Mouse (Mus musculus): ENCODE measurements around the gene Plxnd1.

Gene Plxnd1

DNA sequence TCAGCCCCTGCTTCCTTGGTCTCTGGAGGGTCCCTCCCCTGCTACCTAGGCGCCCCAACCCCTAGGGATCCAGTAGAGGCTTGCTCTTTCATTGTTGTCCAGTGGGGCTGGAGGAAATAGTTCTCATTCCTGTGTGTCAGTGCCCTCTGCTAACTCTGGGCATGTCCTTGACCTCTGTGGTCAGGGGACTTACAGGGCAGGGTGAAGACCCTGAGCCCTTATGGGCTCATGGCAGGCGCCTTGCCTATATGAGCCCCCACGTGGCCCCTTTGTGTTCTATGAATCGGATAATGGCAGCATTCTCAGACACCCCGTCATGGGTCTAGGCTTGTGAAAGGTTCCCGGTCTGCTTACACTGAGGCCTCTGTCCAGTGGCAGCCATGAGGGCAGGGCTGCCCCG is 4.0 kb upstream of the Plxnd1 start:
- DNase-seq = no peak

DNA sequence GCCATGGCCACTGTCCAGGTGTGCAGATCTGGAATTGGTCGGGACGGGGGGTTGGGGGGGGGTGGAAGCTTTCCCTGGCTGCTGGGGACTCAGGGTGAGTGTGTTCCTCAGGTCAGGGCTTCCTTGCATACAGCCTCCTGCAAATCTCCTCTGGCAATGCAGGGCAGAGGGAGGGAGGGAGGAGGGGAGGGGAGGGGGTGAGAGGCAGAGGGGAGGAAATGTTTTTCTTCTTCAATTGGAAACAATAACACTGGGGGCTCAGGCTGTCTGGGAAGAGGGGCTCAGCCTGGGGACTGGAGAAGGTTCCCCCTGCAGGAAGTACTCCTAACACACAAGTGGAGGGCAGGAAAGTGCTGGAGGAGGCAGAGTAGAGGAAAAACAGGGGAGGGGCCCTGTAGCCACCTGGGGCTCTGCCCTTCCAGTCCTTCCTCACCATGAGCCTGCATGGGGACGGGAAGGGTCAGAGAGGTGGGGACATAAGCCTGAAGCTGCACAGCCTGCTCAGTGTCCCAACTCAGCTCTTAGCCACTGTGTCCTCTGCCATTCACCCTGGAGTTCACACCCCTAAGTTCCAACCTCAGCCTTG is 3.0 kb upstream of the Plxnd1 start:
- no peak for DNase-seq

DNA sequence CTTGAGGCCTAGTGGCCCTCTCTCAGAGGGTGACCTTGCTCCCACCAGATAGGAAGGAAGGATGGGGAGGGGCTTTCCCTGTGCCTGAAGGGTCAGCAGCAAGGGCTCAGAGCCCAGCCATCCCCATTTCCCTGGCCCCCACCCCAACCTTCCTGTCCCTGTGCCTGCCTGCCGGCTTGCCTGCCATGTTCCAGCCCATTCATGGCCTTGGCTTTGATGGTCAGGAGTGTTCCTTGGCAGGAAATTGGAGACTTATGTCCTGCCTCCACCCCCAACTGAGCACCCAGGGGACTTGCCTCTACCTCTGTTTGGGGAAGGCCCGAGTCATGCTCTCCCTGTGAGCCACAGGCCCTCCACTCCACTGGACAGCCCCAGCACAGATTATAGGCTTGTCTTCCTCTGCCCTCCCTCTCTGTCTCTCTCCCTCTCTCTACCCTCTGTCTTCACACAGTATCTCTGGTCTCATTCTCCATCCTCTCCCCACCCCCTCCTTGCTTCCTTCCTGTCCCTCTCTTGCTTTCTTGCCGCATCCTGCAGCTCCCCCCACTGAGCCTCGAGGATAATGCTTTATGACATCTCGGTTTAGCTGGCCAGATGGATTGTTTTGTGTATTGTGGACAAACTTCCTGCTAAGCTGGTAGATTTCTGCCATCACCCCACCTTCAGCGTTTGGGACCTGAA is 1.5 kb upstream of the Plxnd1 start:
- no peak for DNase-seq

DNA sequence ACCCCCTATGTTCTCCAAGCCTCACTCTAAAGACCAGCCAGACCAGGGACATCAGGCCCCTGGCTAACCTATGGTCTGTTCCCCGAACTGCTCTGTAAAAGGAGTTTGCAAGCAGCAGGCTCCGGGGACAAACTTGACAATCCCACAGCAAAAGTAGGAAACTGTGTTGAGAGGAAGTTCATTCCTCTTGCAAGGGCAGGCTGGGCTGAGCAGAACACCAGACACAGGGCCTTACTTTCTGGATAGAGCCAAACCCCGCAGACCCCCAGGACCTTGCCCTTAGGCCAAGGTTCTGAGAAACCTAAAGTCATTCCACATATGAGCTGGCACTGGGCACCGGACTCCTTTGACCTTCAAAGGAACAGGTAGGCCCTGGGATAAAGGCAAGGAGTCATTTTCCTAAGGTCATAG is 731 bp upstream of the Plxnd1 start:
- DNase-seq = no peak

DNA sequence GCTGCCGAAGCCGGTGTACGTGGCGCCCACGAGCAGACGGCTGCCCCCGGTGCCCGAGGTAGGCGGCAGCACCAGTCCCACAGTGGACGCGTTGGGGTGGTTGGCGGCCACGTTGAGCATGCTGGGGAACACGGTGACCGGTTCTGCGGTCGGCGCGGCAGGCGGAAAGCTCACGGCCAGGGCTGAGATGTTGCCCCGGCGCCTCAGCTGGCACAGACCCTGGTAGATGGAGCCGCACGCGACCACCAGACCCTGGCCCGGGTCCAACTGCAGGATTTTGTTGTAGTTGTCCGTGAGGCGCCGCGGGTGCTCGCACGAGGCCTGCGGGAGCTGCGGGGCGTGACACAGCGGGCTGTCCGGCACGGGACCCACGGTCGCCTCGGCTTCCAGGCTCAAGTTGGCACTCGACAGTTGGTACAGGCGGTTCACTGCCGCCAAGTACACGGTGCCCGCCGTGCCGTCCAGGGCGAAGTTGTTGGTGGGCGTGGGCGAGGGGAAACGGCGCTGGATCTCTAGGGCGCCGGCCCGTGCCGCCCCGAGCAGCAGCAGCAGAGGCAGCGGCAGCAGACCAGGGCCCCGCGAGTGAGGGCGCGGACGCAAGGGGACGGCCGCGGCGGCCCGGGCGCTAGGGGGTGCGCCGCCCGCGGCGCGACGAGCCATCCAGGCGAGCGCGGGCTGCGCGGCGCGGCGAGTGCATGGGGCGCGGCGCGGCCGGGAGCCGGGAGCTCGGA is 494 bp downstream of the Plxnd1 start:
- peak; percentile 43 for DNase-seq

DNA sequence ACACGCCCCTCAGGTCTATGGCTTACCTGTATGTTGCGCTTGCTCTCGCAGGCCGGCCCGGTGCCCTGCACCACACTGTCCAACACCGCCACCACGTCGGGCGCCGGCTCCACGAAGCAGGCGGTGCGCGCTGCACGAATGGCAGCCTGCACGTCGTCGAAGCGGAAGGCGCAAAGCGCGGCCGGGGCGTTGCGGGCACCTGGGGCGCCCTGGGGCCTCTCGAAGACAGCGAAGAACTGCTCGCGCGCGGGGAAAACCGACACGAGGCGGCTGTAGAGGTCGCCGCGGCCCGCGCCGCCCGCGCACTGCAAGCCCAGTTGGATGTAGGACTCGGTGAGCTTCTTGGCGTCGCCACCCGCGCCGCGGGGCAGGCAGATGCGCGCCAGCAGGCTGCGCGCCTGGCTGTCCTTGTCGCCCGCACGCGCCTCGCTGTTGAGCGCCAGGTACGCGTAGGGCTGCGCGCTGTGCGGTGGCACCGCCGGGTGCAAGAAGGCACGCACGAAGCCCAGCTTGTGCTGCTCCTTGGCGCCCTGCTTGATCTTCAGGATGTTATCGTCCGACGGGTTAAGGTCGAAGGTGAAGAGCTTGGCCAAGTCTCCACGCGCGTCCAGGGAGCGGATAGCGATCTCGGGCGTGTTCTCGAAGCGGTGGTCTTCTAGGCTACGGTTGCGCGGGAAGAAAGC is 1.2 kb downstream of the Plxnd1 start:
- peak; percentile 57 for DNase-seq

DNA sequence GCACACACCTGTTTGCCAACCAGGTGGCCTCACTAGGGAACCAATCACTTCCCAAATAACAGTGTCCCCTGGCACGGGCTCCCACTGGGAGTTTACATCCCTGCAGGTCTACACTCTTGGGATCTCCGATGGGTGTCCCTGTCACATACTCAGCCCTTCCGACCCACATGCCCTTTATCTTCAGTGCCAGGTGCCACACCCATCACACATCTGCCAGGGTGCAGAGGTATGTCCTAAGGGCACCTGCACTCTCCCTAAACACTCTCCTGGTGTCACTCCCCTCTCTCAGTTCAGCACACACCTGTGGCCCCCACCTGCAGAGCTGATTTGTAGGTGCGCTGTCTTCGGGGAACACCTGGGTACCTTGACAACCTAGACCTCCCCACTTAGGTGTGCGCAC is 1.8 kb downstream of the Plxnd1 start:
- no peak for DNase-seq

DNA sequence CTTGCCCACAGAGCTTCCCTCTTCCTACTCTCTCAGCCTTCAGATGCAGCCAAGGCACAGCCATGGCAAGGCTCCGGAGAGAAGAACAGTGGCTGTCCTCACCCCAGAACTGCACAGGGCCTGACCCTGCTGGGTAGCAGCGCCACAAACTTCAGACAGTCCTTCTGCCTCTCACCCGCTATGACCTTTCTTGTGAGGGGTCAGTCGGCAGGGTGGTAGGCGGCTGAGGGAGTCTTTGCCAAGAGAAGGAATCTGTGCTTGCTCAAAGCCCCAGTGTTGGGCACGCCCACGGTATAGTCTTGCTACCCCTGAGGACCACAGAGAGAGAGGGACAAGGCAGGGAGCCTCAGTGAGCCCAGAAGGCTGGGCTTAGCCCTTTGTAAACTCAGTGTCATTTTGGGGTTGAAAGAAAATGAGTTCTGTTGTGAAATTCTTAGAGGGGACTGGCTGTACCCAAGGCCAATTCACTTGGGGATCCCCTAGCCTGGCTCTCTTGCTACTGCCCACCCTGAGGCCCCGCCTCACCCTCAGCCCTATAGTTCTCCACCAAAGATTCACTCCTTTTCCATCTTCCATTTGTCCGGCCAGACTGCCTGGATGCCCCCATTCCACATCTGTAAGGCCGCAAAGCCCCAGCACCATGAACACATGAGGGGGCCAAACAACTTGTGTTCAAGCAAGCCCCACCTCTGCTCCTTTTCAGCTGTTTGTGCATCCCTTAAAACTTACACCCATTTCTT is 2.8 kb downstream of the Plxnd1 start:
- no peak for DNase-seq

DNA sequence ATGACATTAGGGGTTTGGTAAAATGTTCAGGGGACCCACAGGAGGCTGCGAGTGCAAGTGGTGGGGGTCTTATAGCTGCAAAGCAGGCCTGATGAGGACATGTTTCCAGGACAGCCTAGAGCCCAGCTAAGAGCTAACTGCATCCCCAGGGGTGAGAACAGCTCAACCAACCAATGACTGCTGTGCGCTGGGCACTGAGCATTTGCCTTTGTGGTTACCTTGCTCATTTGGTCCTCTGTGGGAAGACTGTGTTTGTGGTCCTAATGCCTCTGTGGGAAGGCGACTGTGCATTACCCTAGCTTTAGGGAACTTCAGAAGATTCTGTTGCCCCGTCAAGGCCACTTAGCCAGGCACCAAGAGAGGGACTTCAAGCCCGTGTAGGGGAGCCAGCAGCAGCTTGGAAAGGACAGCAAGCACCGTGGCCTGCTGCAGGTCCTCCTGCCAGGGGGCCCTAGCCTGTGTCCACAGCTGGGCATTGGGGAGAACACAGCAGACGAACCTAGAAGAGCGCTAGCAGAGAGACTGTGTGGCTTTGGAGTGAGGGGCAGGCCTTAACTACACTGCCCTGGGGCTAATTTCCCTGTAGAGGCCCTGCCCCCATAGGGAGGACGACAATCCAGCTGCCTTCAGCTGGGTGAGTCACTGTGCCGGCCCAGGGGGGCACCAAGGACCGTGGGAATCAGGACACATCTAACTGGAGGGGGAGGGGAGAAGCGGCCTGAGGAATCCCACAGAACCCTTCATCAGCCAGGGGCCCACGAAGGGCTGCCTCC is 3.5 kb downstream of the Plxnd1 start:
- DNase-seq = peak; percentile 42

DNA sequence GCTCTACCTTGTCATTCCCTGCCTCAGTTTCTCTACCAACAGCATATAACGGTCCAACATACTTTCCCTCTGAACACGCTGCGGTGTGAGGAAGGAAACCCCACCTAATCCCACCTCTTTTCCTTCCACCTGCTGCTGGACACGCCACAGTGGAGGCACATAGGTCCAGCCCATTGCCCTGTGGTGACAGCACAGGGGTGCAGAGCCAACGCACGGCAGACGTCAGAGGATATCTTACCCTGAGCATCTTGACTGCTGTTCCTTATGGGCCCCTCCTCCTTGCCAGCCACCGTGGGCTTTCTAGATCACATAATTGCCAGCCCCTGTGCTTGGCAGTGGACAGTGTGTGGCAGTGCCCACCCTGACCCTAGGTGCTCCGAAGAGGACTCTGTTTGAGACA is 4.3 kb downstream of the Plxnd1 start:
- DNase-seq = no peak

DNA sequence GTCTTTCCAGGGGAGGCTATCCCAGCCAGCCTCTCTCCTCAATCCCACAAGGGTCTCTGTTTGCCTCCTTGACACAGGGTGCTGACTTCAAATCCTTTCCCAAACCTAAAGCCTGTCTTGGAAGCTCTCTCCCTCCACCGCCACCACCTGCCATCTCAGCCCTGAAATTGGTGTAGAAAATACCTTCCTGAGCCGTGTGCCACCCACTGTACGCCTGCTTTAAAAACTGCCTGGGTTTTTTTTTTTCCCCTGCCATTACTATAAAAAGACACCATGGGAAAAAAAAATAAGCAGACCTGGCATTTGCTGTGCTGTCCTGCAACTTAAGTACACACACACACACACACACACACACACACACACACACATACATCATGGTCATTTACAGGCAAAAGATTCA is 4.7 kb downstream of the Plxnd1 start:
- DNase-seq = peak; percentile 47

DNA sequence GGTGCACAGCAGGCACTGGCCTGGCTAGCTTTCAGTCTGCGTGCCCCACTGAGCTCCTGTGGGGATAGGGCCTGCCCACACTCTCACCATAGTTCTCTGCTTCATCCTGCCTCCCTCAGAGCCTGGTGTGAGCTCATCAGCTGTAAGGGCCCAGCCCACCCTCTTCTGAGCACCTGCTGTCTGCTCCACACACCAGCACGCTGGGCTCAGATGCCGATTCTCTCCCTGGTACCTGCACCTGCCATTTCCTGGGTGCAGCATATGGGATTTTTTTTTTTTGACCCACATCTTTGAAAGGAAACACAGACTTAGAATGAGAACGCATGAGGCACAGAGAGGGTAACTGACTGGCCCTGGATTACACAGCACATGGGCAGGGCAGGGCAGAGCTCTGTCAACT is 5.2 kb downstream of the Plxnd1 start:
- peak; percentile 69 for DNase-seq

DNA sequence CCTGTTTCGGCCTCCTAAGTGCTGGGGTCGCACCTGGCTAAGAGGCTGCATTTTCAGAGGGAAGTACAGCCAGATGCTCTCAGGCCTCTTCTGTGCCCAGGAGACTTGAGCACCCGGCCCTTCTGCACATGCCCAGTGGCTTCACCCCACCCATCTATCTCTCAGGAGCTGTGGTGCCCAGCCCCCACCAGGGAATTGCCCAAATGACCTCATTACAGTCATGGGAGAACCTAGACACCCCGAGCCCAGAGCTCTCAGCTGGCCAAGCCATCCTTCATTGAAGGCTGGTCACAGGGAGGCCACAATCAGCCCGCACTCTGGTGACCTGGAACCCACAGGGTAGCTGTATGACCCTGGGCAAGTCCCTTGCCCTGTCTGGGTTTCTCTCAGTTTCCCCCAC is 5.8 kb downstream of the Plxnd1 start:
- no peak for DNase-seq

DNA sequence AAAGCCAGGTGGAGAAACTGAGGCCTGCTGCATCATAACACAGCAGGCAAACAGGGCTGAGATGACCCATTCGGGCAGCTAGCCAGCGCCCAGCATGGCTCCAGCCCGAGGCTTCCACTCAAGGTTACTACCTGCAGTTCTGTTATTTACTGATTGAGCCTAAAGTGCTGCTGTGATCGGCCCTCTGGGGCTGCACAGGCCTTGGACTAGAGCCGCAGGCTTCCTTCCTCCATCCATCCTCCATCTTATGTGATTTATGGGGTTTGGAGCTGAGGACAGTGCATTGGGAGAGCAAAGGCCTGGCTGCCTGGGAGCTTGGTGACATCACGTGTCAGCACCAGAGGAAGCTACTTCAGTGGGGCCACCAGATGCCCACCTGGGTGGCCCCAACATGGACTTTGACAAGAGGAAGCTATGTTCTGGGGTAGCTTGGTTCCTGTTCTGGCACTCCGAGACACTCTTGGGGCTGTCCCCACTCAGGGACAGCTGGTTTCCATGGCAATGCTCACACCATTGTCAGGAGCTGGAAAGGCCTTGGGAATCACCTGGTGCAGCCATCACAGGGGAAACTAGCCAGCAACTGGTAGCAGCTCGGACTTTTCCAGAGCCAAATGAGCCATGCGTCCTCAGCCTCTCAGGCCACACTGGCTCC is 7.6 kb downstream of the Plxnd1 start:
- no peak for DNase-seq

DNA sequence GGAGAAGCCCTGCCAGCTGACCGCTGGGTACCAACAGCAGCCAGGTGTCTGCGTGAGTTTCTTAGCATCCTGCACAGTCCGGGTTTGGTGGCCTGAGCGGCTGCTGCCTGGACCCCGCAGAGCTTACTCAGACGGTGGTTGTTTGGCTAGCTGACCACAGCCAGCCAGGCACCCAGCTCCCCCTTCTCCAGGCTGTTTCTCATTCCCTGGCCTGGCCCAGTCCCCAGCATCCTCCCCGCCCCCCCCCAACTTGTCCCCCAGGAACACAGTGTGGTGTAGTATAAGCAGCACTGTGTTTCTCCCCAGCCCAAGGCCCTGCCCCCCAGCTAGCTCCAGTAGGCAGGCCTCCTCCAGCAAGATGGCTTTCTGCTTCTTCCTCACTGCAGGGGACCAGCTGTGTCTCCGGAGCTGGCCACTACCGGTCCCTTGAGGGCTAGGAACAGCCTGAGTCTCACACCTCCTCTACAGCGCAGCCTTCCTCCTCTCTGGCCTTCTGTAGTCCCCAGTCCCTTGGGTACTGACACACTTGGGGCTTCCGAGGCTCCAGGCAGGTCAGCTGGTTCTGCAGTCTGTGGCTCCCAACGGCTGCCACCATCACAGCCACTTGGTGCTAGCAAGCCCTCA is 8.2 kb downstream of the Plxnd1 start:
- DNase-seq = no peak

DNA sequence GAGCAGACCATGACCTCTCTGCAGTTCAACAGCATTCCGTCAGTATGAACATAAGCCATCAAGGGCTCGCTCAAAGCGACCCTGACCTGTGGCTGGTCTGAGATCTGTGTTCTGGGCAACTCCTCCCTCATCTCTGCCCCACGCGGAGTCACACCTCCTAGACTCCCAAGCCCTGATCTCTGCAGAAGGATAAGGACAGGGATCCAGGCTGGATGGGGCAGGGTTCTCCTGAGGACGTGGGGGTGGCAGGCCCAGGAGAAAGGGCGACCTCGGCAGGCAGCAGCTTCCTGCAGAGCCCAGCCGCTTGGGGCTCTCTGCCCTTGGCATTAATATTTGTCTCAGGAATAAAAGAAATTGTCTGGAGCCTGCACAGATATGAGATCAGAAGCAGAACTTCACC is 9.2 kb downstream of the Plxnd1 start:
- DNase-seq = no peak

DNA sequence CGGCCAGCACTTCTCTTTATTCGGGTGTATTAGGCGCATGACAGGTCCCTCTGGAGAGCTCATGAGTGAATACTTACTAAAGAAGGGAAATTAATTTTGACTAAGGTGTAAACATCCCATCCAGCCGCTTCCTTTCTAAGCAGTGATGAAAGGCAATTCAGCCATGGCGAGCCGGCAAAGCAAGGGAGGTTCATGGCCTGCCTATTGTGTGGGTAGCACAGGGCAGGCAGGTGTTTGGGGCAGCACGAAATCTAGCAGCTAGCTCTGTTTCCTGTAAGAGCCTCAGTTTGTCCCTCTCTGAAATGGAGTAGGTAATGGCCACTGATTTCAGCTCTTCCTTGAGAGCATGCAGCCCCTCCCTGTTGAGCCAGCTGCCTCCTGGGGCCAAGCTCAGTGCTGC is 10.2 kb downstream of the Plxnd1 start:
- DNase-seq = no peak

DNA sequence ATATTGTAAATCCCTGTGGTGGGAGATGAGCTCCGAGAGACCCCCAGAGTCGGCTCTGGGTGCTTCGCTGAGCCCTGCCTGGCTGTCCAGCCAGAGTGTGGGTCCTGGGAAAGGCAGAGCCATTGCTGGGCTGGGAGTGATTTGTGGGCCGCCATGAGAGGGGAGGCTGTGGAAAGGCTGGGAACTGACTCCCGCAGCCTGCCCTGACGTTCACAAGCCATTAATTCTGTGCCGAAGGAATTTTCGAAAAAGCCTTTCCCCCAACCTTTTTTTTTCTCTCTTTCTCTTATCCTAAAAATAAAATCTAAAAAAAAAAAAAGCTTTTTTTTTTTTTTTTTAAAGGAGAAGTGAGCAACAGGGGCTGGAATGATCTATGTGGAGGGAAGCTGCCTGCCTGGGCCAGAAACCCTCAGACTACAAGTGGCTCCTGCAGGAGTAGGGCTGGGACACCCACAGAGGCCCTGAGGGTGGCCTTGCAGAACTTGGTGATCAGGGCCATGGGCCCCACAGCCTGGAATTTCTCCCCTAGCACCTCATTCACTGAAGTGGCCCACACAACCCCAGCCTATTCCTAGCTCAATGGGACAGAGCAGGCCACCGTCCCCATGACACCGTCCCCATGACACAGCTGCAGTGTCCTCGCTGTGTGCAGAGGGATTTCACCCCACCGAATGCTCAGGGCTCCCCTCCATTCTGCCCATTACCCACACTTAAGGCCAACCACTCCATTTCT is 11.3 kb downstream of the Plxnd1 start:
- no peak for DNase-seq

DNA sequence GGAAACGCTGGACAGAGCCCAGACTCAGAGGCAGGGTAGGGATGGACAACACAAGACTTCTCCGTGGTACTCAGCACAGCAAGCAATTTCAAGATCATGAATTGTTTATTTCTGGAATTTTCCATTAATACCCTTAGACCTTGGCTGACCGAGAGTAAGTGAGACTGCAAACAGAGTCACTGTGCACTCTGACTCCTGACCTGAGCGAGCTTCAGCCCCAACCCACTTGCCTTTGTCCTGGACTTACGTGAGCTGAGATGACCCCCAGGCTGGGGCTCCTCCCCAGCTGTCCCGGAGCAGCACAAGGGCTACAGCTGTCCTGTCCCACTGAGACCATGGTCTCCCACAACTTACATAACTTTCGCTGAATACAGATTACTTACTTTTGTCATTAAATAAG is 11.9 kb downstream of the Plxnd1 start:
- no peak for DNase-seq

DNA sequence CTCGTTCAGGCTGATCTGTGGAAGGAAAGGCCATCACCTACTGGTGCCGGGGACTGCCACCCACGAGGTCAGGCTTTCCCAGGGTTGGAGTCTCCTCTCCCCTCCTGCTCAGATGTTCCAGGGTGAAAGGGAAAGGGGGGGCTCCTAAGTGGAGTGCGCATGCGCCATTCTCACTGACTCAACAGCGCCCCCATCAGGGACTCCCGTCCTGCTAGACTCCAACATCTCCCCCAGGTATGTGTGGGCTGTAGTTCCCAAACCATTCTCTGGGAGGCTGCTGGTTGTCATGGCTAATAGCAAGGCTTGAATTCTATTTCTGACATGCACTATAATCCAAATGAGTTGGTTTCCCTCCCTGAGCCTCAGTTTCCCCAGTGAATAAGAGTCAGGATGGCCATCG is 16.2 kb downstream of the Plxnd1 start:
- no peak for DNase-seq

DNA sequence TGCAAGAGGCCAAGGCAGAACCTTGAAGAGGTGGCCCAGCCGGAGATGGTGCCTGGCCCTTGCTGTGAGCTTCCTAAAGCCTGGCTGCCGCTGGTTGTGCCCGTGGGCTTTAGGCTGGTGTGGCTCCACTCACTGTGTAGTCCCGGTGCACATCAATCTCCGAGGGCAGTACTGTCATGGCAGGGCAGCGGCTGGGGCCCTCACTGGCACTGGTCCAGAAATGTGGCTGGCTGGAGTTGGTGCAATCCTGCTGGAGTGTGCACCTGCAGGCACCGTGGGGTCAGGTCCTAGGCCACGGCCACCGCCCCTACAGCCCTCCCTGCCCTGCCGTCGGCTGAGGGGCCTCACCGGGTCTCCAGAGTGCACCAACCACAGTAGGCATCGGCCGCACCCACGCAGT is 17.0 kb downstream of the Plxnd1 start:
- no peak for DNase-seq
